Mouse (Mus musculus): ENCODE data around the gene Gm20388. TPM values are rescaled to one million over a fixed set of nuclear protein-coding genes. Genes with fewer than 3 reads are reported as not detected.

Gm20388 gene
- total and polyA plus RNA-seq, 2 experiments from 2014 or later, result 17.3 TPM; not detected in 1

GRCm38 (mm10) chr8:120042542-120043312 is 132.1 kb downstream of the Gm20388 start:
- Histone ChIP-seq H3K36me3 (replicated peaks; ENCODE audit: control insufficient read depth, insufficient read depth, low read length) (no peaks in the 10 kb centered on the region), H3K27me3 (ENCODE audit: control insufficient read depth, insufficient read depth, low read length) (peaks cover 11% of the 10 kb centered on the region), H3K4me3 (ENCODE audit: low read depth, low read length) (no peak overlapping the region), H3K4me1 (ENCODE audit: control insufficient read depth, insufficient read depth) (peaks cover 23% of the 10 kb centered on the region), H3K4me2 (ENCODE audit: low read depth, low read length) (no peak overlapping the region), H3K9ac (replicated peaks; ENCODE audit: low read depth, low read length) (no peak overlapping the region), H3K9me3 (replicated peaks; ENCODE audit: control insufficient read depth, low read length) (no peaks in the 10 kb centered on the region), H3K27ac (ENCODE audit: low read depth) (no peak overlapping the region)
- DNase-seq (ENCODE audit: low spot score) (no peak), ATAC-seq (ENCODE audit: insufficient read depth, low read depth) (no peak)
- TF ChIP-seq CTCF (IDR thresholded peaks at IDR 0.05; ENCODE audit: low read depth) (no peak), EP300 (IDR thresholded peaks at IDR 0.05; ENCODE audit: low read depth) (no peak)
- WGBS, result 80% methylated on average over 10 of the region's 10 CpGs

- Histone ChIP-seq H3K9ac (replicated peaks; ENCODE audit: low read depth, low read length) (no peak overlapping the region), H3K36me3 (replicated peaks; ENCODE audit: control insufficient read depth, insufficient read depth, low read length) (no peaks in the 10 kb centered on the region), H3K27ac (ENCODE audit: low read depth) (no peak overlapping the region), H3K4me2 (ENCODE audit: low read depth, low read length) (no peak overlapping the region), H3K27me3 (ENCODE audit: control insufficient read depth, insufficient read depth, low read length) (peaks cover 5% of the 10 kb centered on the region; the same call in 1 of the 2 replicates), H3K4me3 (ENCODE audit: low read depth, low read length) (no peak overlapping the region), H3K9me3 (replicated peaks; ENCODE audit: control insufficient read depth, low read length) (no peaks in the 10 kb centered on the region), H3K4me1 (ENCODE audit: control insufficient read depth, insufficient read depth) (peaks cover 22% of the 10 kb centered on the region)
- ATAC-seq (ENCODE audit: insufficient read depth, low read depth), result no peak
- no peak for TF ChIP-seq EP300 (IDR thresholded peaks at IDR 0.05; ENCODE audit: low read depth)
- TF ChIP-seq CTCF (IDR thresholded peaks at IDR 0.05; ENCODE audit: low read depth), result no peak
- 93% methylated on average over 8 of the region's 8 CpGs for WGBS
- DNase-seq (ENCODE audit: low spot score), result no peak
Measured at GRCm38 (mm10) chr8:120044907-120045306, 134.3 kb downstream of the Gm20388 start.

- no peak for DNase-seq (ENCODE audit: low spot score)
- H3K9me3 ChIP-seq (replicated peaks; ENCODE audit: control insufficient read depth, low read length), result no peaks in the 10 kb centered on the region
- peaks cover 5% of the 10 kb centered on the region; the same call in 1 of the 2 replicates for H3K27me3 ChIP-seq (ENCODE audit: control insufficient read depth, insufficient read depth, low read length)
- H3K9ac ChIP-seq (replicated peaks; ENCODE audit: low read depth, low read length), result no peak overlapping the region
- H3K27ac ChIP-seq (ENCODE audit: low read depth), result no peak overlapping the region
- no peak overlapping the region for H3K4me2 ChIP-seq (ENCODE audit: low read depth, low read length)
- 62% methylated on average over 5 of the region's 5 CpGs for WGBS
- peaks cover 26% of the 10 kb centered on the region for H3K4me1 ChIP-seq (ENCODE audit: control insufficient read depth, insufficient read depth)
- ATAC-seq (ENCODE audit: insufficient read depth, low read depth), result no peak
- no peak for TF ChIP-seq CTCF (IDR thresholded peaks at IDR 0.05; ENCODE audit: low read depth)
- TF ChIP-seq EP300 (IDR thresholded peaks at IDR 0.05; ENCODE audit: low read depth), result no peak
- H3K36me3 ChIP-seq (replicated peaks; ENCODE audit: control insufficient read depth, insufficient read depth, low read length), result no peaks in the 10 kb centered on the region
- H3K4me3 ChIP-seq (ENCODE audit: low read depth, low read length), result no peak overlapping the region
Measured at GRCm38 (mm10) chr8:120045471-120045870, 134.8 kb downstream of the Gm20388 start.

GRCm38 (mm10) chr8:120046258-120047020 is 135.8 kb downstream of the Gm20388 start:
- H3K27me3 ChIP-seq (ENCODE audit: control insufficient read depth, insufficient read depth, low read length), result peaks cover 5% of the 10 kb centered on the region; the same call in 1 of the 2 replicates
- H3K4me2 ChIP-seq (ENCODE audit: low read depth, low read length), result no peak overlapping the region
- WGBS, result 21% methylated on average over 14 of the region's 14 CpGs
- peak; percentile 89 for ATAC-seq (ENCODE audit: insufficient read depth, low read depth)
- H3K4me1 ChIP-seq (ENCODE audit: control insufficient read depth, insufficient read depth), result peaks cover 24% of the 10 kb centered on the region
- H3K9me3 ChIP-seq (replicated peaks; ENCODE audit: control insufficient read depth, low read length), result no peaks in the 10 kb centered on the region
- H3K4me3 ChIP-seq (ENCODE audit: low read depth, low read length), result no peak overlapping the region
- no peak overlapping the region for H3K9ac ChIP-seq (replicated peaks; ENCODE audit: low read depth, low read length)
- peak overlapping the region; percentile 60 for H3K27ac ChIP-seq (ENCODE audit: low read depth)
- H3K36me3 ChIP-seq (replicated peaks; ENCODE audit: control insufficient read depth, insufficient read depth, low read length), result no peaks in the 10 kb centered on the region
- peak; percentile 81 for DNase-seq (ENCODE audit: low spot score)
- TF ChIP-seq CTCF (IDR thresholded peaks at IDR 0.05; ENCODE audit: low read depth), result no peak
- peak; percentile 77; the same call in 1 of the 2 replicates for TF ChIP-seq EP300 (IDR thresholded peaks at IDR 0.05; ENCODE audit: low read depth)

GRCm38 (mm10) chr8:120049949-120050348 is 139.3 kb downstream of the Gm20388 start:
- H3K4me3 ChIP-seq (ENCODE audit: low read depth, low read length), result no peak overlapping the region
- no peak for ATAC-seq (ENCODE audit: insufficient read depth, low read depth)
- no peak overlapping the region for H3K9ac ChIP-seq (replicated peaks; ENCODE audit: low read depth, low read length)
- TF ChIP-seq EP300 (IDR thresholded peaks at IDR 0.05; ENCODE audit: low read depth) (no peak), CTCF (IDR thresholded peaks at IDR 0.05; ENCODE audit: low read depth) (no peak)
- no peaks in the 10 kb centered on the region for H3K36me3 ChIP-seq (replicated peaks; ENCODE audit: control insufficient read depth, insufficient read depth, low read length)
- 83% methylated on average over 13 of the region's 13 CpGs for WGBS
- no peak for DNase-seq (ENCODE audit: low spot score)
- H3K27ac ChIP-seq (ENCODE audit: low read depth), result no peak overlapping the region
- H3K4me1 ChIP-seq (ENCODE audit: control insufficient read depth, insufficient read depth), result peaks cover 24% of the 10 kb centered on the region
- no peak overlapping the region for H3K4me2 ChIP-seq (ENCODE audit: low read depth, low read length)
- no peaks in the 10 kb centered on the region for H3K27me3 ChIP-seq (ENCODE audit: control insufficient read depth, insufficient read depth, low read length)
- H3K9me3 ChIP-seq (replicated peaks; ENCODE audit: control insufficient read depth, low read length), result no peaks in the 10 kb centered on the region
